Mouse (Mus musculus): Measurements from ENCODE around the gene Hoxc12. TPM values are rescaled to one million over a fixed set of nuclear protein-coding genes. Genes with fewer than 3 reads are reported as not detected.
A peak's percentile ranks its signal among the peaks of the same experiment; 100 is the strongest.

Gene Hoxc12
- polyA plus RNA-seq, 1 experiment from 2014 or later = not detected

GRCm38 (mm10) chr15:102918611-102919265, 17.8 kb upstream of the Hoxc12 start:
- ATAC-seq (replicated peaks; ENCODE audit: insufficient number of reproducible peaks, low FRiP score, low TSS enrichment) = no peak
- Histone ChIP-seq H3K27ac (ENCODE audit: low read depth, low read length) (no peak overlapping the region), H3K27me3 (ENCODE audit: control insufficient read depth, insufficient read depth, low read length) (peaks cover 92% of the 10 kb centered on the region), H3K4me2 (no peak overlapping the region), H3K9ac (ENCODE audit: low read depth, low read length) (no peak overlapping the region), H3K9me3 (replicated peaks; ENCODE audit: control insufficient read depth, low read length) (no peaks in the 10 kb centered on the region), H3K4me1 (ENCODE audit: control insufficient read depth, insufficient read depth, low read length) (peaks cover 6% of the 10 kb centered on the region; the same call in 1 of the 2 replicates), H3K36me3 (ENCODE audit: control insufficient read depth, insufficient read depth, low read length) (no peaks in the 10 kb centered on the region), H3K4me3 (ENCODE audit: low read depth, low read length) (no peak overlapping the region)
- 3% methylated on average over 7 of the region's 7 CpGs for WGBS (ENCODE audit: insufficient replicate concordance)

GRCm38 (mm10) chr15:102919336-102920180, 17.0 kb upstream of the Hoxc12 start:
- H3K4me2 ChIP-seq = no peak overlapping the region
- no peak for ATAC-seq (replicated peaks; ENCODE audit: insufficient number of reproducible peaks, low FRiP score, low TSS enrichment)
- peaks cover 6% of the 10 kb centered on the region; the same call in 1 of the 2 replicates for H3K4me1 ChIP-seq (ENCODE audit: control insufficient read depth, insufficient read depth, low read length)
- H3K9ac ChIP-seq (ENCODE audit: low read depth, low read length) = no peak overlapping the region
- H3K27me3 ChIP-seq (ENCODE audit: control insufficient read depth, insufficient read depth, low read length) = peaks cover 96% of the 10 kb centered on the region
- no peak overlapping the region for H3K4me3 ChIP-seq (ENCODE audit: low read depth, low read length)
- WGBS (ENCODE audit: insufficient replicate concordance) = 6% methylated on average over 12 of the region's 12 CpGs
- H3K27ac ChIP-seq (ENCODE audit: low read depth, low read length) = no peak overlapping the region
- no peaks in the 10 kb centered on the region for H3K36me3 ChIP-seq (ENCODE audit: control insufficient read depth, insufficient read depth, low read length)
- H3K9me3 ChIP-seq (replicated peaks; ENCODE audit: control insufficient read depth, low read length) = no peaks in the 10 kb centered on the region

GRCm38 (mm10) chr15:102920619-102921018, 15.9 kb upstream of the Hoxc12 start:
- H3K4me2 ChIP-seq = peak overlapping the region; percentile 50

GRCm38 (mm10) chr15:102921053-102922011, 15.2 kb upstream of the Hoxc12 start, which contains the start of gene Hoxc13:
Gene Hoxc13 (plus strand): TSS chr15:102921103.
- Histone ChIP-seq H3K36me3 (ENCODE audit: control insufficient read depth, insufficient read depth, low read length) (no peaks in the 10 kb centered on the region), H3K27me3 (ENCODE audit: control insufficient read depth, insufficient read depth, low read length) (peaks cover 97% of the 10 kb centered on the region), H3K27ac (ENCODE audit: low read depth, low read length) (no peak within 1 kb of the TSS), H3K9me3 (replicated peaks; ENCODE audit: control insufficient read depth, low read length) (no peaks in the 10 kb centered on the region), H3K4me1 (ENCODE audit: control insufficient read depth, insufficient read depth, low read length) (peaks cover 6% of the 10 kb centered on the region; the same call in 1 of the 2 replicates), H3K4me3 (ENCODE audit: low read depth, low read length) (peak within 1 kb of the TSS; percentile 22), H3K9ac (ENCODE audit: low read depth, low read length) (no peak within 1 kb of the TSS), H3K4me2 (peak within 1 kb of the TSS; percentile 50)
- WGBS (ENCODE audit: insufficient replicate concordance) = 2% methylated on average over 85 of the region's 88 CpGs
- ATAC-seq (replicated peaks; ENCODE audit: insufficient number of reproducible peaks, low FRiP score, low TSS enrichment) = peak; percentile 42; the same call in 1 of the 2 replicates

More at GRCm38 (mm10) chr15:102920619-102921018, 15.9 kb upstream of the Hoxc12 start:
- Histone ChIP-seq H3K9ac (ENCODE audit: low read depth, low read length) (no peak overlapping the region), H3K27ac (ENCODE audit: low read depth, low read length) (no peak overlapping the region), H3K9me3 (replicated peaks; ENCODE audit: control insufficient read depth, low read length) (no peaks in the 10 kb centered on the region), H3K4me1 (ENCODE audit: control insufficient read depth, insufficient read depth, low read length) (peaks cover 6% of the 10 kb centered on the region; the same call in 1 of the 2 replicates), H3K36me3 (ENCODE audit: control insufficient read depth, insufficient read depth, low read length) (no peaks in the 10 kb centered on the region), H3K4me3 (ENCODE audit: low read depth, low read length) (peak overlapping the region; percentile 3; the same call in 1 of the 2 replicates), H3K27me3 (ENCODE audit: control insufficient read depth, insufficient read depth, low read length) (peaks cover 97% of the 10 kb centered on the region)
- WGBS (ENCODE audit: insufficient replicate concordance) = 2% methylated on average over 20 of the region's 20 CpGs
- no peak for ATAC-seq (replicated peaks; ENCODE audit: insufficient number of reproducible peaks, low FRiP score, low TSS enrichment)

GRCm38 (mm10) chr15:102922012-102922362, 14.6 kb upstream of the Hoxc12 start:
- WGBS (ENCODE audit: insufficient replicate concordance) = 1% methylated on average over 24 of the region's 24 CpGs
- H3K27me3 ChIP-seq (ENCODE audit: control insufficient read depth, insufficient read depth, low read length) = peaks cover 96% of the 10 kb centered on the region
- H3K9ac ChIP-seq (ENCODE audit: low read depth, low read length) = no peak overlapping the region
- no peak overlapping the region for H3K27ac ChIP-seq (ENCODE audit: low read depth, low read length)
- H3K4me1 ChIP-seq (ENCODE audit: control insufficient read depth, insufficient read depth, low read length) = peaks cover 6% of the 10 kb centered on the region; the same call in 1 of the 2 replicates
- H3K4me2 ChIP-seq = peak overlapping the region; percentile 24; the same call in 1 of the 2 replicates
- no peaks in the 10 kb centered on the region for H3K9me3 ChIP-seq (replicated peaks; ENCODE audit: control insufficient read depth, low read length)
- peak overlapping the region; percentile 4 for H3K4me3 ChIP-seq (ENCODE audit: low read depth, low read length)
- H3K36me3 ChIP-seq (ENCODE audit: control insufficient read depth, insufficient read depth, low read length) = no peaks in the 10 kb centered on the region
- ATAC-seq (replicated peaks; ENCODE audit: insufficient number of reproducible peaks, low FRiP score, low TSS enrichment) = no peak

GRCm38 (mm10) chr15:102922636-102923500, 13.7 kb upstream of the Hoxc12 start:
- Histone ChIP-seq H3K4me2 (no peak overlapping the region), H3K27me3 (ENCODE audit: control insufficient read depth, insufficient read depth, low read length) (peaks cover 96% of the 10 kb centered on the region), H3K36me3 (ENCODE audit: control insufficient read depth, insufficient read depth, low read length) (no peaks in the 10 kb centered on the region), H3K4me3 (ENCODE audit: low read depth, low read length) (no peak overlapping the region), H3K27ac (ENCODE audit: low read depth, low read length) (no peak overlapping the region), H3K9ac (ENCODE audit: low read depth, low read length) (no peak overlapping the region), H3K4me1 (ENCODE audit: control insufficient read depth, insufficient read depth, low read length) (peaks cover 6% of the 10 kb centered on the region; the same call in 1 of the 2 replicates), H3K9me3 (replicated peaks; ENCODE audit: control insufficient read depth, low read length) (no peaks in the 10 kb centered on the region)
- no peak for ATAC-seq (replicated peaks; ENCODE audit: insufficient number of reproducible peaks, low FRiP score, low TSS enrichment)
- 15% methylated on average over 6 of the region's 6 CpGs for WGBS (ENCODE audit: insufficient replicate concordance)

GRCm38 (mm10) chr15:102927032-102927645, 9.4 kb upstream of the Hoxc12 start:
- no peak overlapping the region for H3K27ac ChIP-seq (ENCODE audit: low read depth, low read length)
- no peaks in the 10 kb centered on the region for H3K4me1 ChIP-seq (ENCODE audit: control insufficient read depth, insufficient read depth, low read length)
- no peak overlapping the region for H3K4me3 ChIP-seq (ENCODE audit: low read depth, low read length)
- no peaks in the 10 kb centered on the region for H3K36me3 ChIP-seq (ENCODE audit: control insufficient read depth, insufficient read depth, low read length)
- no peaks in the 10 kb centered on the region for H3K9me3 ChIP-seq (replicated peaks; ENCODE audit: control insufficient read depth, low read length)
- under 1% methylated on average over 40 of the region's 40 CpGs for WGBS (ENCODE audit: insufficient replicate concordance)
- peaks cover 97% of the 10 kb centered on the region for H3K27me3 ChIP-seq (ENCODE audit: control insufficient read depth, insufficient read depth, low read length)
- no peak overlapping the region for H3K9ac ChIP-seq (ENCODE audit: low read depth, low read length)
- ATAC-seq (replicated peaks; ENCODE audit: insufficient number of reproducible peaks, low FRiP score, low TSS enrichment) = no peak
- no peak overlapping the region for H3K4me2 ChIP-seq

Measured in heart, embryonic 11.5 days (tissue).